Mouse (Mus musculus): ENCODE data around the gene Tspan5. TPM values are rescaled to one million over a fixed set of nuclear protein-coding genes. Genes with fewer than 3 reads are reported as not detected.

Gene Tspan5
- polyA plus RNA-seq, 2 experiments, result 2.0 to 2.9 TPM

GRCm38 (mm10) chr3:138773871-138774606 lies 32.0 kb downstream of the Tspan5 start:
- no peak overlapping the region for H3K27ac ChIP-seq
- 56% methylated on average over 9 of the region's 9 CpGs for WGBS (ENCODE audit: insufficient replicate concordance)
- TF ChIP-seq CTCF (IDR thresholded peaks at IDR 0.05; ENCODE audit: low read depth), result no peak
- no peak for TF ChIP-seq EP300 (IDR thresholded peaks at IDR 0.05; ENCODE audit: low read depth)

GRCm38 (mm10) chr3:138774607-138774943 lies 32.6 kb downstream of the Tspan5 start:
- Histone ChIP-seq H3K9me3 (ENCODE audit: control insufficient read depth, low read length) (no peaks in the 10 kb centered on the region), H3K9ac (replicated peaks) (no peak overlapping the region), H3K4me2 (ENCODE audit: low read depth) (no peak overlapping the region), H3K4me1 (replicated peaks; ENCODE audit: control insufficient read depth in 2 of 2, insufficient read depth in 2 of 2, low read length in 1 of 2) (peaks cover 0 to 12% of the 10 kb centered on the region in 2 experiments; a peak in 2 of 4 replicates), H3K4me3 (ENCODE audit: insufficient read depth in 1 of 2, low read depth in 2 of 2, low read length in 2 of 2) (no peak overlapping the region), H3K36me3 (replicated peaks; ENCODE audit: control insufficient read depth, insufficient read depth, low read depth) (no peaks in the 10 kb centered on the region), H3K27me3 (ENCODE audit: control insufficient read depth, insufficient read depth, low read length) (no peaks in the 10 kb centered on the region), H3K27ac (no peak overlapping the region)
- DNase-seq (ENCODE audit: low read depth in 3 of 3, low spot score in 3 of 3) (no peak), ATAC-seq (ENCODE audit: insufficient read depth) (no peak)
- TF ChIP-seq EP300 (IDR thresholded peaks at IDR 0.05; ENCODE audit: low read depth) (no peak), CTCF (IDR thresholded peaks at IDR 0.05; ENCODE audit: low read depth) (no peak)
- WGBS (ENCODE audit: insufficient replicate concordance), result 81% methylated on average over 4 of the region's 4 CpGs

More at GRCm38 (mm10) chr3:138773871-138774606, 32.0 kb downstream of the Tspan5 start:
- Histone ChIP-seq H3K9me3 (ENCODE audit: control insufficient read depth, low read length) (no peaks in the 10 kb centered on the region), H3K9ac (replicated peaks) (no peak overlapping the region), H3K4me3 (ENCODE audit: insufficient read depth in 1 of 2, low read depth in 2 of 2, low read length in 2 of 2) (no peak overlapping the region), H3K4me1 (replicated peaks; ENCODE audit: control insufficient read depth in 2 of 2, insufficient read depth in 2 of 2, low read length in 1 of 2) (peaks cover 0 to 12% of the 10 kb centered on the region in 2 experiments; a peak in 2 of 4 replicates), H3K27me3 (ENCODE audit: control insufficient read depth, insufficient read depth, low read length) (no peaks in the 10 kb centered on the region), H3K36me3 (replicated peaks; ENCODE audit: control insufficient read depth, insufficient read depth, low read depth) (no peaks in the 10 kb centered on the region), H3K4me2 (ENCODE audit: low read depth) (no peak overlapping the region)
- no peak for DNase-seq (ENCODE audit: low read depth in 3 of 3, low spot score in 3 of 3)
- no peak for ATAC-seq (ENCODE audit: insufficient read depth)

- no peak for DNase-seq (ENCODE audit: low read depth in 3 of 3, low spot score in 3 of 3)
- TF ChIP-seq EP300 (IDR thresholded peaks at IDR 0.05; ENCODE audit: low read depth) (no peak), CTCF (IDR thresholded peaks at IDR 0.05; ENCODE audit: low read depth) (no peak)
- H3K4me1 ChIP-seq (replicated peaks; ENCODE audit: control insufficient read depth in 2 of 2, insufficient read depth in 2 of 2, low read length in 1 of 2), result peaks cover 0 to 8% of the 10 kb centered on the region in 2 experiments; a peak in 2 of 4 replicates
- no peaks in the 10 kb centered on the region for H3K9me3 ChIP-seq (ENCODE audit: control insufficient read depth, low read length)
- H3K9ac ChIP-seq (replicated peaks), result no peak overlapping the region
- H3K4me3 ChIP-seq (ENCODE audit: insufficient read depth in 1 of 2, low read depth in 2 of 2, low read length in 2 of 2), result no peak overlapping the region
- no peak overlapping the region for H3K4me2 ChIP-seq (ENCODE audit: low read depth)
- WGBS (ENCODE audit: insufficient replicate concordance), result 51% methylated on average over 7 of the region's 7 CpGs
- H3K27ac ChIP-seq, result no peak overlapping the region
- H3K36me3 ChIP-seq (replicated peaks; ENCODE audit: control insufficient read depth, insufficient read depth, low read depth), result no peaks in the 10 kb centered on the region
- no peak for ATAC-seq (ENCODE audit: insufficient read depth)
- no peaks in the 10 kb centered on the region for H3K27me3 ChIP-seq (ENCODE audit: control insufficient read depth, insufficient read depth, low read length)
Measured at GRCm38 (mm10) chr3:138775926-138776715, 34.1 kb downstream of the Tspan5 start.

- Histone ChIP-seq H3K9me3 (ENCODE audit: control insufficient read depth, low read length) (no peaks in the 10 kb centered on the region), H3K4me2 (ENCODE audit: low read depth) (no peak overlapping the region), H3K4me1 (replicated peaks; ENCODE audit: control insufficient read depth in 2 of 2, insufficient read depth in 2 of 2, low read length in 1 of 2) (no peaks in the 10 kb centered on the region; a peak in 1 of 4 replicates), H3K27ac (no peak overlapping the region), H3K4me3 (ENCODE audit: insufficient read depth in 1 of 2, low read depth in 2 of 2, low read length in 2 of 2) (no peak overlapping the region), H3K9ac (replicated peaks) (no peak overlapping the region), H3K27me3 (ENCODE audit: control insufficient read depth, insufficient read depth, low read length) (no peaks in the 10 kb centered on the region), H3K36me3 (replicated peaks; ENCODE audit: control insufficient read depth, insufficient read depth, low read depth) (no peaks in the 10 kb centered on the region)
- DNase-seq (ENCODE audit: low read depth in 3 of 3, low spot score in 3 of 3), result no peak
- TF ChIP-seq CTCF (IDR thresholded peaks at IDR 0.05; ENCODE audit: low read depth) (no peak), EP300 (IDR thresholded peaks at IDR 0.05; ENCODE audit: low read depth) (no peak)
- WGBS (ENCODE audit: insufficient replicate concordance), result 68% methylated on average over 9 of the region's 9 CpGs
- ATAC-seq (ENCODE audit: insufficient read depth), result 0 out of 2 replicates have a peak, but pooled peaks have one; percentile 21
Measured at GRCm38 (mm10) chr3:138781492-138781891, 39.5 kb downstream of the Tspan5 start.

All from liver, embryonic 14.5 days (tissue).